Mouse (Mus musculus) CD4-positive naive resting alpha-beta T cell, adult 76 days (primary cell): Measurements from ENCODE around the gene Fam222a. TPM values are rescaled to one million over a fixed set of nuclear protein-coding genes. Genes with fewer than 3 reads are reported as not detected.

Source experiments
- total RNA-seq: library from RNA; stranded (reverse); gene quantifications from one replicate; pipeline ENCODE4 v1.2.4, GENCODE M21; 2023

Fam222a gene
- 14.7 TPM for total RNA-seq

GRCm38 (mm10) chr5:114567565-114568197, at the start of gene Fam222a:
Fam222a (plus strand) TSS chr5:114568016.

GRCm38 (mm10) chr5:114658255-114658654, 90.4 kb downstream of the Fam222a start, which contains the start of gene Trpv4:
Trpv4 (minus strand) TSS chr5:114658421.

Other genes with a start within 250 kb of the Fam222a start
- 115 TPM for gene Kctd10, start 187.5 kb upstream of the Fam222a start, total RNA-seq
- gene Ube3b, start 187.4 kb upstream of the Fam222a start, total RNA-seq: 49.4 TPM
- gene Mmab, start 124.0 kb upstream of the Fam222a start, total RNA-seq: 9.3 TPM
- 22.9 TPM for gene Mvk, start 123.7 kb upstream of the Fam222a start, total RNA-seq
- 0.23 TPM for gene Trpv4, start 90.4 kb downstream of the Fam222a start, total RNA-seq
- gene Gltp, start 123.0 kb downstream of the Fam222a start, total RNA-seq: 106 TPM
- 21.5 TPM for gene Tchp, start 139.7 kb downstream of the Fam222a start, total RNA-seq
- 139 TPM for gene Ankrd13a, start 206.7 kb downstream of the Fam222a start, total RNA-seq
- 185 TPM for gene Git2, start 207.5 kb downstream of the Fam222a start, total RNA-seq